Mouse (Mus musculus): ENCODE results near the gene Gabrg3. TPM values are rescaled to one million over a fixed set of nuclear protein-coding genes. Genes with fewer than 3 reads are reported as not detected.

The Gabrg3 gene
- total and polyA plus RNA-seq, 3 experiments: not detected

- H3K27me3 ChIP-seq (replicated peaks): no peaks in the 10 kb centered on the region
- H3K9me3 ChIP-seq (replicated peaks; ENCODE audit: low read length): peaks cover 18% of the 10 kb centered on the region
- no peaks in the 10 kb centered on the region for H3K79me2 ChIP-seq (replicated peaks; ENCODE audit: control insufficient read depth, extremely low read depth, insufficient read depth, poor library complexity, severe bottlenecking)
- H3K4me2 ChIP-seq (ENCODE audit: insufficient read depth, low read depth, poor library complexity, severe bottlenecking): no peak overlapping the region
- H3K9ac ChIP-seq (ENCODE audit: insufficient read depth, low read depth): no peak overlapping the region
- H3K4me1 ChIP-seq (ENCODE audit: control insufficient read depth in 1 of 2, insufficient read depth in 2 of 2): no peaks in the 10 kb centered on the region
- DNase-seq (ENCODE audit: extremely low read depth): no peak
- no peak overlapping the region for H3K4me3 ChIP-seq (replicated peaks in 1 of 3; ENCODE audit: low read depth in 2 of 3, low read length in 2 of 3, poor library complexity in 1 of 3)
- TF ChIP-seq ZC3H11A (IDR thresholded peaks at IDR 0.05; ENCODE audit: low read depth, low read length) (no peak), POLR2AphosphoS2 (IDR thresholded peaks at IDR 0.05; ENCODE audit: low read depth, low read length) (no peak), BHLHE40 (IDR thresholded peaks at IDR 0.05; ENCODE audit: low read depth, low read length) (no peak), IRF4 (IDR thresholded peaks at IDR 0.05; ENCODE audit: low read depth, low read length) (no peak), JUN (IDR thresholded peaks at IDR 0.05; ENCODE audit: insufficient read depth, low read depth, low read length) (no peak), MAX (IDR thresholded peaks at IDR 0.05; ENCODE audit: low read length) (no peak), NELFE (IDR thresholded peaks at IDR 0.05; ENCODE audit: low read depth, low read length) (no peak), CHD1 (IDR thresholded peaks at IDR 0.05; ENCODE audit: low read depth, low read length) (no peak), RCOR1 (conservative IDR thresholded peaks at IDR 0.05; ENCODE audit: low read depth, low read length) (no peak), JUND (conservative IDR thresholded peaks at IDR 0.05; ENCODE audit: low read depth, low read length) (no peak), E2F4 (IDR thresholded peaks at IDR 0.05; ENCODE audit: insufficient replicate concordance, low read depth, low read length) (no peak), USF2 (conservative IDR thresholded peaks at IDR 0.05; ENCODE audit: low read depth, low read length) (no peak), MYC (IDR thresholded peaks at IDR 0.05; ENCODE audit: low read depth, low read length) (no peak), ZKSCAN1 (IDR thresholded peaks at IDR 0.05; ENCODE audit: borderline replicate concordance, low read depth, low read length) (no peak), UBTF (IDR thresholded peaks at IDR 0.05; ENCODE audit: low read depth, low read length) (no peak), POLR2A (IDR thresholded peaks at IDR 0.05; ENCODE audit: low read depth, low read length) (no peak), SMC3 (IDR thresholded peaks at IDR 0.05; ENCODE audit: low read depth, low read length) (no peak), HCFC1 (IDR thresholded peaks at IDR 0.05; ENCODE audit: low read depth, low read length) (no peak)
- no peak overlapping the region for H3K27ac ChIP-seq (ENCODE audit: insufficient read depth, low read depth)
- dilution Hi-C loops (cut with MboI; ENCODE audit: extremely low pct_ligation_motif_present, extremely low pct_unique_long_range_greater_than_20kb, low sequenced_read_pairs): no loop called here
- in situ Hi-C loops (cut with MboI; ENCODE audit: low pct_ligation_motif_present, low pct_unique_long_range_greater_than_20kb, low sequenced_read_pairs): no loop called here
- H3K36me3 ChIP-seq (replicated peaks in 1 of 2; ENCODE audit: control insufficient read depth in 1 of 2, insufficient read depth in 1 of 2, low read length in 1 of 2): no peaks in the 10 kb centered on the region
Observed at GRCm38 (mm10) chr7:56867314-56868075, 519.5 kb downstream of the Gabrg3 start.

- peaks cover 25% of the 10 kb centered on the region for H3K9me3 ChIP-seq (replicated peaks; ENCODE audit: low read length)
- no peaks in the 10 kb centered on the region for H3K27me3 ChIP-seq (replicated peaks)
- H3K4me1 ChIP-seq (ENCODE audit: control insufficient read depth in 1 of 2, insufficient read depth in 2 of 2): no peaks in the 10 kb centered on the region
- H3K27ac ChIP-seq (ENCODE audit: insufficient read depth, low read depth): no peak overlapping the region
- H3K9ac ChIP-seq (ENCODE audit: insufficient read depth, low read depth): no peak overlapping the region
- no peak for DNase-seq (ENCODE audit: extremely low read depth)
- dilution Hi-C loops (cut with MboI; ENCODE audit: extremely low pct_ligation_motif_present, extremely low pct_unique_long_range_greater_than_20kb, low sequenced_read_pairs): no loop called here
- H3K79me2 ChIP-seq (replicated peaks; ENCODE audit: control insufficient read depth, extremely low read depth, insufficient read depth, poor library complexity, severe bottlenecking): no peaks in the 10 kb centered on the region
- TF ChIP-seq ETS1 (conservative IDR thresholded peaks at IDR 0.05; ENCODE audit: low read depth, low read length): no peak
- no peak for TF ChIP-seq KAT2A (IDR thresholded peaks at IDR 0.05; ENCODE audit: insufficient replicate concordance, low read length)
- no peak for TF ChIP-seq USF1 (IDR thresholded peaks at IDR 0.05; ENCODE audit: low read depth, low read length)
- no peak for TF ChIP-seq CHD1 (IDR thresholded peaks at IDR 0.05; ENCODE audit: low read depth, low read length)
- TF ChIP-seq MYC (IDR thresholded peaks at IDR 0.05; ENCODE audit: low read depth, low read length): no peak
- TF ChIP-seq USF2 (conservative IDR thresholded peaks at IDR 0.05; ENCODE audit: low read depth, low read length): no peak
- no peak for TF ChIP-seq SMC3 (IDR thresholded peaks at IDR 0.05; ENCODE audit: low read depth, low read length)
- TF ChIP-seq BHLHE40 (IDR thresholded peaks at IDR 0.05; ENCODE audit: low read depth, low read length): no peak
- TF ChIP-seq MAX (IDR thresholded peaks at IDR 0.05; ENCODE audit: low read length): no peak
- no peak for TF ChIP-seq HCFC1 (IDR thresholded peaks at IDR 0.05; ENCODE audit: low read depth, low read length)
- no peak for TF ChIP-seq NRF1 (IDR thresholded peaks at IDR 0.05; ENCODE audit: low read depth, low read length)
- TF ChIP-seq RAD21 (IDR thresholded peaks at IDR 0.05; ENCODE audit: low read depth, low read length): no peak
- no peak overlapping the region for H3K4me3 ChIP-seq (replicated peaks in 1 of 3; ENCODE audit: low read depth in 2 of 3, low read length in 2 of 3, poor library complexity in 1 of 3)
- H3K36me3 ChIP-seq (replicated peaks in 1 of 2; ENCODE audit: control insufficient read depth in 1 of 2, insufficient read depth in 1 of 2, low read length in 1 of 2): no peaks in the 10 kb centered on the region
- in situ Hi-C loops (cut with MboI; ENCODE audit: low pct_ligation_motif_present, low pct_unique_long_range_greater_than_20kb, low sequenced_read_pairs): no loop called here
- no peak overlapping the region for H3K4me2 ChIP-seq (ENCODE audit: insufficient read depth, low read depth, poor library complexity, severe bottlenecking)
Observed at GRCm38 (mm10) chr7:56843565-56843964, 543.4 kb downstream of the Gabrg3 start.

Measured in CH12.LX (cell line).